Mouse (Mus musculus) kidney, postnatal 10 days (tissue): Measurements from ENCODE around the gene Dhrs7.

Experiments
- DNase-seq: peaks from one replicate; pipeline ENCODE4 v3.0.0; 2021; ENCODE audit warnings: mixed read lengths

Dhrs7 gene

GRCm38 (mm10) chr12:72654698-72655097, 10.0 kb downstream of the Dhrs7 start:
- peak; percentile 73 for DNase-seq

GRCm38 (mm10) chr12:72649611-72650330, 14.9 kb downstream of the Dhrs7 start, which contains the start of gene Gm4756:
Gene Gm4756 (minus strand): TSS chr12:72649661.
- DNase-seq, result no peak

GRCm38 (mm10) chr12:72648921-72649320, 15.8 kb downstream of the Dhrs7 start:
- no peak for DNase-seq

GRCm38 (mm10) chr12:72638025-72638424, 26.7 kb downstream of the Dhrs7 start:
- no peak for DNase-seq

GRCm38 (mm10) chr12:72628751-72629150, 36.0 kb downstream of the Dhrs7 start:
- no peak for DNase-seq

- no peak for DNase-seq
Measured at GRCm38 (mm10) chr12:72622853-72623496, 41.7 kb downstream of the Dhrs7 start.

- DNase-seq, result no peak
Measured at GRCm38 (mm10) chr12:72621441-72621840, 43.3 kb downstream of the Dhrs7 start.

GRCm38 (mm10) chr12:72620856-72621255, 43.9 kb downstream of the Dhrs7 start:
- DNase-seq, result no peak

- DNase-seq, result no peak
Measured at GRCm38 (mm10) chr12:72612053-72612452, 52.7 kb downstream of the Dhrs7 start.
